Mouse (Mus musculus) ES-E14 (cell line): ENCODE data around the gene Epha8.

Experiments used
- MAFK ChIP-seq: IDR thresholded peaks from 2 replicates; pipeline ENCODE4 v1.6.1; 2014; ENCODE audit warnings: mild to moderate bottlenecking, low read depth, low read length, inconsistent platforms; ENCODE audit not compliant: insufficient read depth
- ZC3H11A ChIP-seq: IDR thresholded peaks from 2 replicates; pipeline ENCODE4 v1.6.1; 2012; ENCODE audit warnings: low read depth, mild to moderate bottlenecking, inconsistent platforms, low read length, borderline replicate concordance

GRCm38 (mm10) chr4:136916359-136917164, 40.1 kb downstream of the Epha8 start:
- TF ChIP-seq ZC3H11A (no peak), MAFK (no peak)
